Mouse (Mus musculus) myocyte (in vitro differentiated cells): ENCODE data around the gene Tcf7. TPM values are rescaled to one million over a fixed set of nuclear protein-coding genes. Genes with fewer than 3 reads are reported as not detected.
"Not testable (repeated sequence)": the region's sequence is repeated elsewhere in the genome, so short reads cannot be mapped to it uniquely, and the experiment has no call there.

Source experiments
- H3K27me3 ChIP-seq: one replicate; pipeline ENCODE4 v1.6.1; 2011; ENCODE audit not compliant: control insufficient read depth, insufficient read depth, insufficient read length
- H3K36me3 ChIP-seq: one replicate; pipeline ENCODE4 v1.6.1; 2011; ENCODE audit not compliant: control insufficient read depth, insufficient read depth
- H3K4me2 ChIP-seq: one replicate; pipeline ENCODE4 v1.6.1; 2011; ENCODE audit warnings: low read depth, control low read depth
- H3K4me3 ChIP-seq: one replicate; pipeline ENCODE4 v1.5.1; 2011; ENCODE audit warnings: mild to moderate bottlenecking, control low read depth, moderate library complexity
- H3K79me2 ChIP-seq: one replicate; pipeline ENCODE4 v1.6.1; 2011; ENCODE audit not compliant: control insufficient read depth, insufficient read depth
- H3ac ChIP-seq: one replicate; pipeline ENCODE4 v1.6.1; 2011; ENCODE audit not compliant: control insufficient read depth, insufficient read length
- CEBPB ChIP-seq: IDR thresholded peaks from 2 replicates; pipeline ENCODE4 v1.6.1; 2011; ENCODE audit warnings: mild to moderate bottlenecking, moderate library complexity; ENCODE audit not compliant: poor library complexity, insufficient read depth, severe bottlenecking
- E2F4 ChIP-seq: IDR thresholded peaks from one replicate; pipeline ENCODE4 v1.6.1; 2011; ENCODE audit warnings: mild to moderate bottlenecking, control low read depth, moderate library complexity; ENCODE audit not compliant: insufficient read depth
- MAX ChIP-seq: IDR thresholded peaks from one replicate; pipeline ENCODE4 v1.6.1; 2011; ENCODE audit warnings: low read depth, mild to moderate bottlenecking, control low read depth
- MYOD1 ChIP-seq, 3 experiments: IDR thresholded peaks; one replicate each; pipeline ENCODE4 v1.6.1; 2011; ENCODE audit warnings: control low read depth in 2 of 3, low read depth in 2 of 3, mild to moderate bottlenecking in 2 of 3, moderate library complexity in 1 of 3; ENCODE audit not compliant: insufficient read length in 2 of 3, control insufficient read depth in 1 of 3
- MYOG ChIP-seq, 3 experiments: IDR thresholded peaks; one replicate each; pipeline ENCODE4 v1.6.1; 2011; ENCODE audit warnings: control low read depth in 2 of 3, low read depth in 2 of 3, mild to moderate bottlenecking in 2 of 3; ENCODE audit not compliant: insufficient read length in 2 of 3, control insufficient read depth in 1 of 3, insufficient read depth in 1 of 3
- POLR2A ChIP-seq: IDR thresholded peaks from one replicate; pipeline ENCODE4 v1.6.1; 2011; ENCODE audit warnings: low read depth, mild to moderate bottlenecking, control low read depth, moderate library complexity; ENCODE audit not compliant: insufficient read length
- POLR2AphosphoS2 ChIP-seq: IDR thresholded peaks from one replicate; pipeline ENCODE4 v1.6.1; 2011; ENCODE audit warnings: low read depth, control low read depth; ENCODE audit not compliant: insufficient read length
- REST ChIP-seq: IDR thresholded peaks from one replicate; pipeline ENCODE4 v1.6.1; 2011; ENCODE audit warnings: mild to moderate bottlenecking, control low read depth, moderate library complexity; ENCODE audit not compliant: insufficient read depth, insufficient read length
- SRF ChIP-seq: IDR thresholded peaks from one replicate; pipeline ENCODE4 v1.6.1; 2011; ENCODE audit warnings: low read depth; ENCODE audit not compliant: control insufficient read depth, insufficient read length
- TCF12 ChIP-seq: IDR thresholded peaks from one replicate; pipeline ENCODE4 v1.6.1; 2011; ENCODE audit warnings: mild to moderate bottlenecking, control low read depth; ENCODE audit not compliant: poor library complexity, insufficient read depth, severe bottlenecking
- TCF3 ChIP-seq: IDR thresholded peaks from one replicate; pipeline ENCODE4 v1.6.1; 2011; ENCODE audit warnings: low read depth, control low read depth; ENCODE audit not compliant: insufficient read length
- USF1 ChIP-seq: IDR thresholded peaks from one replicate; pipeline ENCODE4 v1.6.1; 2011; ENCODE audit warnings: low read depth, mild to moderate bottlenecking, control low read depth, moderate library complexity
- polyA plus RNA-seq: library from polyadenylated mRNA; unstranded; fragments of >200 nt; fragmentation: generic; extraction: Trizol; gene quantifications from one replicate; pipeline ENCODE4 v1.2.1, GENCODE M21; 2012; ENCODE audit warnings: missing spikeins

The Tcf7 gene
- polyA plus RNA-seq, 1 experiment = 17.3 TPM

GRCm38 (mm10) chr11:52227466-52228226 lies 55.2 kb downstream of the Tcf7 start:
- Histone ChIP-seq H3K36me3 (no peaks in the 10 kb centered on the region), H3ac (no peak overlapping the region), H3K27me3 (no peaks in the 10 kb centered on the region), H3K4me3 (no peak overlapping the region), H3K4me2 (no peak overlapping the region), H3K79me2 (peaks cover 7% of the 10 kb centered on the region)
- TF ChIP-seq TCF3 (no peak), USF1 (no peak), TCF12 (no peak), MAX (no peak)

- H3K4me2 ChIP-seq = no peak overlapping the region
- H3K36me3 ChIP-seq = no peaks in the 10 kb centered on the region
- H3K4me3 ChIP-seq = no peak overlapping the region
- no peak for TF ChIP-seq MYOD1 (IDR thresholded peaks at IDR 0.05; ENCODE audit: control insufficient read depth in 1 of 3, insufficient read length in 2 of 3, low read depth in 2 of 3)
- TF ChIP-seq SRF = no peak
- no peak for TF ChIP-seq REST
- TF ChIP-seq MAX = no peak
- H3K79me2 ChIP-seq = peaks cover 1% of the 10 kb centered on the region
- no peak overlapping the region for H3ac ChIP-seq
- no peaks in the 10 kb centered on the region for H3K27me3 ChIP-seq
These were observed 55.8 kb downstream of the Tcf7 start for GRCm38 (mm10) chr11:52227053-52227452.

- Histone ChIP-seq H3K36me3 (no peaks in the 10 kb centered on the region), H3K4me3 (no peak overlapping the region), H3ac (no peak overlapping the region), H3K4me2 (no peak overlapping the region), H3K27me3 (no peaks in the 10 kb centered on the region), H3K79me2 (no peaks in the 10 kb centered on the region)
- TF ChIP-seq SRF (no peak), MAX (no peak), REST (no peak), TCF12 (no peak), MYOD1 (IDR thresholded peaks at IDR 0.05; ENCODE audit: control insufficient read depth in 1 of 3, insufficient read length in 2 of 3, low read depth in 2 of 3) (no peak), MYOG (IDR thresholded peaks at IDR 0.05; ENCODE audit: control insufficient read depth in 1 of 3, insufficient read depth in 1 of 3, insufficient read length in 2 of 3, low read depth in 2 of 3) (no peak), TCF3 (no peak), CEBPB (no peak), E2F4 (no peak), POLR2AphosphoS2 (no peak), USF1 (no peak), POLR2A (no peak)
These were observed 56.7 kb downstream of the Tcf7 start for GRCm38 (mm10) chr11:52225986-52226599.

GRCm38 (mm10) chr11:52223968-52224682 lies 58.7 kb downstream of the Tcf7 start:
- H3K27me3 ChIP-seq = no peaks in the 10 kb centered on the region
- no peaks in the 10 kb centered on the region for H3K36me3 ChIP-seq
- H3K4me3 ChIP-seq = no peak overlapping the region
- H3K79me2 ChIP-seq = no peaks in the 10 kb centered on the region
- H3ac ChIP-seq = no peak overlapping the region
- no peak overlapping the region for H3K4me2 ChIP-seq
- TF ChIP-seq TCF12 (no peak), USF1 (no peak), REST (no peak), MYOG (IDR thresholded peaks at IDR 0.05; ENCODE audit: control insufficient read depth in 1 of 3, insufficient read depth in 1 of 3, insufficient read length in 2 of 3, low read depth in 2 of 3) (no peak), POLR2AphosphoS2 (no peak), CEBPB (no peak), TCF3 (no peak), MYOD1 (IDR thresholded peaks at IDR 0.05; ENCODE audit: control insufficient read depth in 1 of 3, insufficient read length in 2 of 3, low read depth in 2 of 3) (no peak), E2F4 (no peak), MAX (no peak), SRF (no peak), POLR2A (no peak)

GRCm38 (mm10) chr11:52222891-52223290 lies 59.9 kb downstream of the Tcf7 start:
- H3ac ChIP-seq = no peak overlapping the region
- TF ChIP-seq SRF = no peak
- TF ChIP-seq TCF3 = no peak
- no peak for TF ChIP-seq MYOD1 (IDR thresholded peaks at IDR 0.05; ENCODE audit: control insufficient read depth in 1 of 3, insufficient read length in 2 of 3, low read depth in 2 of 3)
- TF ChIP-seq REST = no peak
- no peak for TF ChIP-seq TCF12
- no peak for TF ChIP-seq MYOG (IDR thresholded peaks at IDR 0.05; ENCODE audit: control insufficient read depth in 1 of 3, insufficient read depth in 1 of 3, insufficient read length in 2 of 3, low read depth in 2 of 3)
- no peak for TF ChIP-seq USF1
- no peak for TF ChIP-seq MAX
- no peak for TF ChIP-seq E2F4
- no peak for TF ChIP-seq CEBPB
- TF ChIP-seq POLR2AphosphoS2 = no peak
- TF ChIP-seq POLR2A = no peak

GRCm38 (mm10) chr11:52221921-52222320 lies 60.9 kb downstream of the Tcf7 start:
- not testable (repeated sequence) for H3K4me2 ChIP-seq, H3ac ChIP-seq, H3K79me2 ChIP-seq, H3K4me3 ChIP-seq, H3K27me3 ChIP-seq, H3K36me3 ChIP-seq

More at GRCm38 (mm10) chr11:52222891-52223290, 59.9 kb downstream of the Tcf7 start:
- Histone ChIP-seq H3K27me3 (no peaks in the 10 kb centered on the region), H3K4me3 (no peak overlapping the region), H3K4me2 (no peak overlapping the region), H3K36me3 (no peaks in the 10 kb centered on the region), H3K79me2 (no peaks in the 10 kb centered on the region)
